Mouse (Mus musculus) midbrain, embryonic 11.5 days (tissue): Measurements from ENCODE around the gene 2810408A11Rik. TPM values are rescaled to one million over a fixed set of nuclear protein-coding genes. Genes with fewer than 3 reads are reported as not detected.
A peak's percentile ranks its signal among the peaks of the same experiment; 100 is the strongest.

ENCODE experiments used
- ATAC-seq: fragments of 200-750 bp; cut with Nextera tagmentation; 2 replicates; pipeline ENCODE4 v1.8.0; 2017; ENCODE audit warnings: moderate TSS enrichment, moderate library complexity; ENCODE audit not compliant: low FRiP score
- DNase-seq: peaks from one replicate; pipeline ENCODE4 v3.0.0; 2015; ENCODE audit warnings: low spot score; ENCODE audit errors: missing footprints
- H3K27ac ChIP-seq: fragments of 300-500 bp; sonication (generic); 2 replicates; pipeline ENCODE4 v1.5.1; 2014; ENCODE audit warnings: low read depth, low read length
- H3K27me3 ChIP-seq: fragments of 300-500 bp; sonication (generic); 2 replicates; pipeline ENCODE4 v1.6.1; 2014; ENCODE audit warnings: mild to moderate bottlenecking, low read length, moderate library complexity, mixed read lengths; ENCODE audit not compliant: control insufficient read depth, insufficient read depth
- H3K36me3 ChIP-seq: fragments of 300-500 bp; sonication (generic); 2 replicates; pipeline ENCODE4 v1.6.1; 2014; ENCODE audit warnings: mild to moderate bottlenecking, low read length, moderate library complexity, mixed read lengths; ENCODE audit not compliant: control insufficient read depth, insufficient read depth
- H3K4me1 ChIP-seq: fragments of 300-500 bp; sonication (generic); 2 replicates; pipeline ENCODE4 v1.6.1; 2014; ENCODE audit warnings: low read length; ENCODE audit not compliant: control insufficient read depth, insufficient read depth
- H3K4me2 ChIP-seq: fragments of 300-500 bp; sonication (generic); 2 replicates; pipeline ENCODE4 v1.6.1; 2014; ENCODE audit warnings: mild to moderate bottlenecking, moderate library complexity
- H3K4me3 ChIP-seq: fragments of 300-500 bp; sonication (generic); 2 replicates; pipeline ENCODE4 v1.5.1; 2014; ENCODE audit warnings: low read depth, low read length
- H3K9ac ChIP-seq: fragments of 300-500 bp; sonication (generic); 2 replicates; pipeline ENCODE4 v1.6.1; 2014; ENCODE audit warnings: low read length
- H3K9me3 ChIP-seq: fragments of 300-500 bp; sonication (generic); 2 replicates; pipeline ENCODE4 v1.6.1; 2016; ENCODE audit warnings: low read length; ENCODE audit not compliant: control insufficient read depth
- WGBS: fragments of 180-500 bp; shearing (Covaris S2); extraction: QIAGEN DNeasy Blood & Tissue Kit; methylation state at CpG from one replicate; pipeline ENCODE4 v1.1.7; 2014; 5-methylcytosine and 5-hydroxymethylcytosine counted together
- polyA plus RNA-seq: library from polyadenylated mRNA; unstranded; fragments of >200 nt; fragmentation: Nextera tagmentation; extraction: Ambion mirVana; gene quantifications from 2 replicates; pipeline ENCODE4 v1.2.1, GENCODE M21; 2014

The 2810408A11Rik gene
- polyA plus RNA-seq, result 15.3 and 17.8 TPM in 2 replicates

GRCm38 (mm10) chr11:69900471-69901405 is at the start of gene 2810408A11Rik, which contains the start of gene Neurl4:
Gene 2810408A11Rik, minus strand, starts transcription at chr11:69900987.
Gene Neurl4, plus strand, starts transcription at chr11:69901072.
- no peaks in the 10 kb centered on the region for H3K9me3 ChIP-seq
- no peaks in the 10 kb centered on the region for H3K27me3 ChIP-seq
- peak; percentile 93 for ATAC-seq
- WGBS, result under 1% methylated on average over 38 of the region's 38 CpGs
- H3K27ac ChIP-seq, result peak within 1 kb of the TSS; percentile 86
- H3K4me1 ChIP-seq, result peaks cover 22% of the 10 kb centered on the region
- H3K9ac ChIP-seq, result peak within 1 kb of the TSS; percentile 95
- H3K4me2 ChIP-seq, result peak within 1 kb of the TSS; percentile 99
- H3K4me3 ChIP-seq, result peak within 1 kb of the TSS; percentile 98
- H3K36me3 ChIP-seq, result peaks cover 10% of the 10 kb centered on the region
- DNase-seq, result peak; percentile 98

GRCm38 (mm10) chr11:69948763-69949150 is 48.0 kb upstream of the 2810408A11Rik start:
- peak; percentile 99 for DNase-seq
- peak; percentile 65 for ATAC-seq
- Histone ChIP-seq H3K9ac (peak overlapping the region; percentile 78), H3K4me1 (peaks cover 9% of the 10 kb centered on the region), H3K9me3 (no peaks in the 10 kb centered on the region), H3K27ac (peak overlapping the region; percentile 74), H3K36me3 (no peaks in the 10 kb centered on the region), H3K27me3 (no peaks in the 10 kb centered on the region), H3K4me2 (peak overlapping the region; percentile 61), H3K4me3 (peak overlapping the region; percentile 49)
- WGBS, result under 1% methylated on average over 14 of the region's 14 CpGs

- Histone ChIP-seq H3K9me3 (no peaks in the 10 kb centered on the region), H3K27me3 (no peaks in the 10 kb centered on the region), H3K4me3 (peak within 1 kb of the TSS; percentile 49), H3K27ac (peak within 1 kb of the TSS; percentile 74), H3K9ac (peak within 1 kb of the TSS; percentile 78), H3K4me2 (peak within 1 kb of the TSS; percentile 61), H3K36me3 (no peaks in the 10 kb centered on the region), H3K4me1 (peaks cover 9% of the 10 kb centered on the region)
- peak; percentile 99 for DNase-seq
- WGBS, result under 1% methylated on average over 34 of the region's 34 CpGs
- peak; percentile 95 for ATAC-seq
Observed at GRCm38 (mm10) chr11:69948066-69948762, 47.4 kb upstream of the 2810408A11Rik start, which contains the start of gene Slc2a4. Gene Slc2a4, minus strand, starts transcription at chr11:69948188.

- no peaks in the 10 kb centered on the region for H3K27me3 ChIP-seq
- H3K36me3 ChIP-seq, result no peaks in the 10 kb centered on the region
- H3K9ac ChIP-seq, result peak overlapping the region; percentile 78
- H3K9me3 ChIP-seq, result no peaks in the 10 kb centered on the region
- H3K27ac ChIP-seq, result no peak overlapping the region; the same call in 1 of the 2 replicates
- peaks cover 9% of the 10 kb centered on the region for H3K4me1 ChIP-seq
- DNase-seq (peak; percentile 96), ATAC-seq (peak; percentile 57)
- H3K4me3 ChIP-seq, result peak overlapping the region; percentile 49
- H3K4me2 ChIP-seq, result peak overlapping the region; percentile 61
- 5% methylated on average over 29 of the region's 29 CpGs for WGBS
Observed at GRCm38 (mm10) chr11:69947337-69948065, 46.7 kb upstream of the 2810408A11Rik start.

- 91% methylated on average over 18 of the region's 18 CpGs for WGBS
- Histone ChIP-seq H3K4me1 (peaks cover 9% of the 10 kb centered on the region), H3K27me3 (no peaks in the 10 kb centered on the region), H3K9ac (no peak overlapping the region), H3K9me3 (no peaks in the 10 kb centered on the region), H3K4me2 (no peak overlapping the region), H3K27ac (no peak overlapping the region), H3K36me3 (no peaks in the 10 kb centered on the region), H3K4me3 (no peak overlapping the region)
- no peak for ATAC-seq
- DNase-seq, result no peak
Observed at GRCm38 (mm10) chr11:69945997-69946891, 45.5 kb upstream of the 2810408A11Rik start.

GRCm38 (mm10) chr11:69945216-69945615 is 44.4 kb upstream of the 2810408A11Rik start:
- peaks cover 9% of the 10 kb centered on the region for H3K4me1 ChIP-seq
- H3K9me3 ChIP-seq, result no peaks in the 10 kb centered on the region
- H3K4me3 ChIP-seq, result no peak overlapping the region
- ATAC-seq (no peak), DNase-seq (no peak)
- WGBS, result 84% methylated on average over 13 of the region's 13 CpGs
- no peak overlapping the region for H3K9ac ChIP-seq
- no peak overlapping the region for H3K4me2 ChIP-seq
- H3K36me3 ChIP-seq, result no peaks in the 10 kb centered on the region
- no peak overlapping the region for H3K27ac ChIP-seq
- no peaks in the 10 kb centered on the region for H3K27me3 ChIP-seq

- Histone ChIP-seq H3K4me3 (no peak overlapping the region), H3K9ac (no peak overlapping the region), H3K27ac (no peak overlapping the region), H3K4me2 (no peak overlapping the region), H3K36me3 (no peaks in the 10 kb centered on the region), H3K4me1 (peaks cover 4% of the 10 kb centered on the region), H3K9me3 (no peaks in the 10 kb centered on the region), H3K27me3 (peaks cover 26% of the 10 kb centered on the region)
- ATAC-seq (no peak), DNase-seq (no peak)
- 93% methylated on average over 4 of the region's 4 CpGs for whole genome bisulfite sequencing
Observed at GRCm38 (mm10) chr11:69940962-69941361, 40.2 kb upstream of the 2810408A11Rik start.

GRCm38 (mm10) chr11:69939731-69940130 is 38.9 kb upstream of the 2810408A11Rik start:
- 90% methylated on average over 17 of the region's 17 CpGs for WGBS
- H3K27me3 ChIP-seq, result peaks cover 35% of the 10 kb centered on the region
- DNase-seq (no peak), ATAC-seq (no peak)
- H3K4me1 ChIP-seq, result peaks cover 10% of the 10 kb centered on the region
- H3K27ac ChIP-seq, result no peak overlapping the region
- H3K4me3 ChIP-seq, result no peak overlapping the region
- no peak overlapping the region for H3K9ac ChIP-seq
- no peaks in the 10 kb centered on the region for H3K36me3 ChIP-seq
- H3K9me3 ChIP-seq, result no peaks in the 10 kb centered on the region
- no peak overlapping the region for H3K4me2 ChIP-seq
